Mouse (Mus musculus) spleen, adult 2 months (tissue): ENCODE results near the gene Rad51d.

Experiments used
- CTCF ChIP-seq: fragments of 200-500 bp; IDR thresholded peaks from 2 replicates; pipeline ENCODE4 v1.5.1; 2011; ENCODE audit warnings: mild to moderate bottlenecking, inconsistent platforms; ENCODE audit not compliant: insufficient read depth, insufficient read length, insufficient replicate concordance; ENCODE audit errors: extremely low read depth
- POLR2A ChIP-seq: fragments of 200-500 bp; IDR thresholded peaks from 2 replicates; pipeline ENCODE4 v1.6.1; 2011; ENCODE audit warnings: low read depth, low read length, inconsistent platforms

- TF ChIP-seq CTCF (no peak), POLR2A (no peak)
These were observed 34.4 kb downstream of the Rad51d start for GRCm38 (mm10) chr11:82856032-82856431.
